Mouse (Mus musculus) kidney, adult 2 months (tissue): Measurements from ENCODE around the gene Dapl1. TPM values are rescaled to one million over a fixed set of nuclear protein-coding genes. Genes with fewer than 3 reads are reported as not detected.

Experiments used
- DNase-seq: peaks from one replicate; pipeline ENCODE4 v3.0.0; 2021
- H3K27ac ChIP-seq: fragments of 200-500 bp; 2 replicates; pipeline ENCODE4 v1.5.1; 2012; ENCODE audit warnings: low read depth, low read length, control low read depth, inconsistent platforms; ENCODE audit not compliant: insufficient read depth
- H3K27me3 ChIP-seq: fragments of 200-500 bp; replicated peaks from 2 replicates; pipeline ENCODE4 v1.6.1; 2012; ENCODE audit warnings: mild to moderate bottlenecking, moderate library complexity, low read length, inconsistent platforms; ENCODE audit not compliant: control insufficient read depth, insufficient read depth
- H3K36me3 ChIP-seq: fragments of 200-500 bp; 2 replicates; pipeline ENCODE4 v1.6.1; 2012; ENCODE audit warnings: mild to moderate bottlenecking, moderate library complexity, low read length, inconsistent platforms; ENCODE audit not compliant: control insufficient read depth, insufficient read depth
- H3K4me1 ChIP-seq: fragments of 200-500 bp; 2 replicates; pipeline ENCODE4 v1.6.1; 2011; ENCODE audit warnings: low read length; ENCODE audit not compliant: control insufficient read depth, insufficient read depth
- H3K4me3 ChIP-seq: fragments of 200-500 bp; 2 replicates; pipeline ENCODE4 v1.5.1; 2011; ENCODE audit warnings: mild to moderate bottlenecking, low read depth, low read length, control low read depth; ENCODE audit not compliant: insufficient read depth
- CTCF ChIP-seq: fragments of 200-500 bp; conservative IDR thresholded peaks from 2 replicates; pipeline ENCODE4 v1.5.1; 2011; ENCODE audit warnings: low read depth, mild to moderate bottlenecking, control low read depth, low read length, moderate library complexity, mixed read lengths; ENCODE audit not compliant: insufficient read depth, insufficient read length
- POLR2A ChIP-seq: fragments of 200-500 bp; IDR thresholded peaks from one replicate; pipeline ENCODE4 v1.6.1; 2011; ENCODE audit warnings: low read depth, low read length, control low read depth
- WGBS: fragments of 180-500 bp; shearing (Covaris S2); methylation state at CpG from one replicate; pipeline ENCODE4 v1.1.7; 2018; 5-methylcytosine and 5-hydroxymethylcytosine counted together
- polyA plus RNA-seq: library from polyadenylated mRNA; depleted of rRNA; stranded (reverse); fragments of >200 nt; gene quantifications from 2 replicates; pipeline ENCODE4 v1.2.3, GENCODE M21; 2012

Dapl1 gene
- polyA plus RNA-seq, 1 experiment = 1.3 TPM

GRCm38 (mm10) chr2:59522079-59522684 lies 37.7 kb downstream of the Dapl1 start:
- Histone ChIP-seq H3K36me3 (no peaks in the 10 kb centered on the region), H3K27me3 (no peaks in the 10 kb centered on the region), H3K4me3 (no peak overlapping the region), H3K4me1 (no peaks in the 10 kb centered on the region), H3K27ac (no peak overlapping the region)
- DNase-seq = peak; percentile 74
- TF ChIP-seq CTCF = peak; percentile 90
- no peak for TF ChIP-seq POLR2A
- WGBS = 17% methylated on average over 19 of the region's 19 CpGs

- no peaks in the 10 kb centered on the region for H3K4me1 ChIP-seq
- H3K27ac ChIP-seq = no peak overlapping the region
- no peak overlapping the region for H3K4me3 ChIP-seq
- H3K36me3 ChIP-seq = no peaks in the 10 kb centered on the region
- no peaks in the 10 kb centered on the region for H3K27me3 ChIP-seq
- WGBS = 83% methylated on average over 3 of the region's 3 CpGs
- TF ChIP-seq CTCF = no peak
- TF ChIP-seq POLR2A = no peak
- no peak for DNase-seq
These were observed 39.1 kb downstream of the Dapl1 start for GRCm38 (mm10) chr2:59523526-59523925.

- 45% methylated on average over 9 of the region's 9 CpGs for WGBS
- H3K27ac ChIP-seq = no peak overlapping the region
These were observed 42.4 kb downstream of the Dapl1 start for GRCm38 (mm10) chr2:59526893-59527292.

GRCm38 (mm10) chr2:59529574-59530080 lies 45.2 kb downstream of the Dapl1 start:
- DNase-seq = peak; percentile 75
- no peak overlapping the region for H3K4me3 ChIP-seq
- no peaks in the 10 kb centered on the region for H3K4me1 ChIP-seq
- no peak overlapping the region for H3K27ac ChIP-seq
- no peaks in the 10 kb centered on the region for H3K27me3 ChIP-seq
- WGBS = 41% methylated on average over 17 of the region's 17 CpGs
- H3K36me3 ChIP-seq = no peaks in the 10 kb centered on the region
- TF ChIP-seq POLR2A (no peak), CTCF (no peak)

More at GRCm38 (mm10) chr2:59526893-59527292, 42.4 kb downstream of the Dapl1 start:
- Histone ChIP-seq H3K36me3 (no peaks in the 10 kb centered on the region), H3K27me3 (no peaks in the 10 kb centered on the region), H3K4me3 (no peak overlapping the region), H3K4me1 (no peaks in the 10 kb centered on the region)
- peak; percentile 37 for DNase-seq
- TF ChIP-seq CTCF (no peak), POLR2A (no peak)

- Histone ChIP-seq H3K4me3 (no peak overlapping the region), H3K27me3 (no peaks in the 10 kb centered on the region), H3K4me1 (no peaks in the 10 kb centered on the region), H3K36me3 (no peaks in the 10 kb centered on the region), H3K27ac (no peak overlapping the region)
- no peak for TF ChIP-seq CTCF
- TF ChIP-seq POLR2A = no peak
- WGBS = 90% methylated on average over 3 of the region's 3 CpGs
- no peak for DNase-seq
These were observed 46.4 kb downstream of the Dapl1 start for GRCm38 (mm10) chr2:59530811-59531210.

GRCm38 (mm10) chr2:59532999-59533398 lies 48.5 kb downstream of the Dapl1 start:
- no peaks in the 10 kb centered on the region for H3K4me1 ChIP-seq
- H3K36me3 ChIP-seq = no peaks in the 10 kb centered on the region
- no peak overlapping the region for H3K27ac ChIP-seq
- H3K4me3 ChIP-seq = no peak overlapping the region
- H3K27me3 ChIP-seq = no peaks in the 10 kb centered on the region
- 89% methylated on average over 3 of the region's 3 CpGs for WGBS
- no peak for DNase-seq
- TF ChIP-seq POLR2A (no peak), CTCF (no peak)

GRCm38 (mm10) chr2:59533504-59533903 lies 49.1 kb downstream of the Dapl1 start:
- H3K4me1 ChIP-seq = no peaks in the 10 kb centered on the region
- no peak for DNase-seq
- no peaks in the 10 kb centered on the region for H3K36me3 ChIP-seq
- TF ChIP-seq CTCF (no peak), POLR2A (no peak)
- 87% methylated on average over 10 of the region's 10 CpGs for WGBS
- H3K27ac ChIP-seq = no peak overlapping the region
- H3K4me3 ChIP-seq = no peak overlapping the region
- H3K27me3 ChIP-seq = no peaks in the 10 kb centered on the region
